Mouse (Mus musculus): ENCODE data around the gene Kcnip3. TPM values are rescaled to one million over a fixed set of nuclear protein-coding genes. Genes with fewer than 3 reads are reported as not detected.

The Kcnip3 gene
- polyA plus RNA-seq, 1 experiment from 2014 or later, result 2.6 TPM

GRCm38 (mm10) chr2:127471281-127471680, 50.6 kb downstream of the Kcnip3 start:
- Histone ChIP-seq H3K9ac (ENCODE audit: low read length) (no peak overlapping the region), H3K4me3 (ENCODE audit: low read depth, low read length) (no peak overlapping the region), H3K27me3 (ENCODE audit: control insufficient read depth, insufficient read depth, low read length) (no peaks in the 10 kb centered on the region), H3K36me3 (ENCODE audit: control insufficient read depth, insufficient read depth, low read length) (no peaks in the 10 kb centered on the region), H3K4me2 (ENCODE audit: low read depth, severe bottlenecking) (no peak overlapping the region), H3K27ac (replicated peaks; ENCODE audit: low read depth, low read length) (no peak overlapping the region), H3K9me3 (ENCODE audit: control insufficient read depth, low read length) (no peaks in the 10 kb centered on the region), H3K4me1 (ENCODE audit: control insufficient read depth, insufficient read depth, low read length) (no peaks in the 10 kb centered on the region)
- DNase-seq (ENCODE audit: low spot score), result no peak
- 89% methylated on average over 8 of the region's 8 CpGs for WGBS
- ATAC-seq (ENCODE audit: insufficient number of reproducible peaks, low FRiP score, low TSS enrichment, low read depth), result no peak

- Histone ChIP-seq H3K4me2 (ENCODE audit: low read depth, severe bottlenecking) (no peak overlapping the region), H3K9ac (ENCODE audit: low read length) (no peak overlapping the region), H3K4me3 (ENCODE audit: low read depth, low read length) (no peak overlapping the region), H3K4me1 (ENCODE audit: control insufficient read depth, insufficient read depth, low read length) (no peaks in the 10 kb centered on the region), H3K36me3 (ENCODE audit: control insufficient read depth, insufficient read depth, low read length) (no peaks in the 10 kb centered on the region), H3K9me3 (ENCODE audit: control insufficient read depth, low read length) (no peaks in the 10 kb centered on the region), H3K27me3 (ENCODE audit: control insufficient read depth, insufficient read depth, low read length) (no peaks in the 10 kb centered on the region), H3K27ac (replicated peaks; ENCODE audit: low read depth, low read length) (no peak overlapping the region)
- ATAC-seq (ENCODE audit: insufficient number of reproducible peaks, low FRiP score, low TSS enrichment, low read depth), result no peak
- 90% methylated on average over 10 of the region's 10 CpGs for whole genome bisulfite sequencing
- DNase-seq (ENCODE audit: low spot score), result no peak
Observed at GRCm38 (mm10) chr2:127470661-127471060, 51.2 kb downstream of the Kcnip3 start.

GRCm38 (mm10) chr2:127470183-127470582, 51.7 kb downstream of the Kcnip3 start:
- Histone ChIP-seq H3K9ac (ENCODE audit: low read length) (no peak overlapping the region), H3K4me2 (ENCODE audit: low read depth, severe bottlenecking) (no peak overlapping the region), H3K4me1 (ENCODE audit: control insufficient read depth, insufficient read depth, low read length) (no peaks in the 10 kb centered on the region), H3K27me3 (ENCODE audit: control insufficient read depth, insufficient read depth, low read length) (no peaks in the 10 kb centered on the region), H3K4me3 (ENCODE audit: low read depth, low read length) (no peak overlapping the region), H3K9me3 (ENCODE audit: control insufficient read depth, low read length) (no peaks in the 10 kb centered on the region), H3K27ac (replicated peaks; ENCODE audit: low read depth, low read length) (no peak overlapping the region), H3K36me3 (ENCODE audit: control insufficient read depth, insufficient read depth, low read length) (no peaks in the 10 kb centered on the region)
- ATAC-seq (ENCODE audit: insufficient number of reproducible peaks, low FRiP score, low TSS enrichment, low read depth), result no peak
- DNase-seq (ENCODE audit: low spot score), result no peak
- WGBS, result 85% methylated on average over 5 of the region's 5 CpGs

- WGBS, result 10% methylated on average over 8 of the region's 8 CpGs
- no peak for ATAC-seq (ENCODE audit: insufficient number of reproducible peaks, low FRiP score, low TSS enrichment, low read depth)
- H3K27me3 ChIP-seq (ENCODE audit: control insufficient read depth, insufficient read depth, low read length), result no peaks in the 10 kb centered on the region
Observed at GRCm38 (mm10) chr2:127462314-127462713, 59.6 kb downstream of the Kcnip3 start.

GRCm38 (mm10) chr2:127461351-127461750, 60.5 kb downstream of the Kcnip3 start:
- no peak overlapping the region for H3K4me2 ChIP-seq (ENCODE audit: low read depth, severe bottlenecking)
- H3K9ac ChIP-seq (ENCODE audit: low read length), result no peak overlapping the region
- no peak overlapping the region for H3K27ac ChIP-seq (replicated peaks; ENCODE audit: low read depth, low read length)
- 45% methylated on average over 9 of the region's 9 CpGs for WGBS
- H3K4me1 ChIP-seq (ENCODE audit: control insufficient read depth, insufficient read depth, low read length), result no peaks in the 10 kb centered on the region
- H3K9me3 ChIP-seq (ENCODE audit: control insufficient read depth, low read length), result no peaks in the 10 kb centered on the region
- no peak for ATAC-seq (ENCODE audit: insufficient number of reproducible peaks, low FRiP score, low TSS enrichment, low read depth)
- H3K4me3 ChIP-seq (ENCODE audit: low read depth, low read length), result no peak overlapping the region
- no peaks in the 10 kb centered on the region for H3K36me3 ChIP-seq (ENCODE audit: control insufficient read depth, insufficient read depth, low read length)
- no peak for DNase-seq (ENCODE audit: low spot score)
- H3K27me3 ChIP-seq (ENCODE audit: control insufficient read depth, insufficient read depth, low read length), result no peaks in the 10 kb centered on the region

More at GRCm38 (mm10) chr2:127462314-127462713, 59.6 kb downstream of the Kcnip3 start:
- Histone ChIP-seq H3K9ac (ENCODE audit: low read length) (no peak overlapping the region), H3K36me3 (ENCODE audit: control insufficient read depth, insufficient read depth, low read length) (no peaks in the 10 kb centered on the region), H3K9me3 (ENCODE audit: control insufficient read depth, low read length) (no peaks in the 10 kb centered on the region), H3K27ac (replicated peaks; ENCODE audit: low read depth, low read length) (no peak overlapping the region), H3K4me1 (ENCODE audit: control insufficient read depth, insufficient read depth, low read length) (no peaks in the 10 kb centered on the region), H3K4me2 (ENCODE audit: low read depth, severe bottlenecking) (no peak overlapping the region), H3K4me3 (ENCODE audit: low read depth, low read length) (no peak overlapping the region)
- DNase-seq (ENCODE audit: low spot score), result peak; percentile 73

- no peak for ATAC-seq (ENCODE audit: insufficient number of reproducible peaks, low FRiP score, low TSS enrichment, low read depth)
- H3K4me2 ChIP-seq (ENCODE audit: low read depth, severe bottlenecking), result no peak overlapping the region
- H3K27me3 ChIP-seq (ENCODE audit: control insufficient read depth, insufficient read depth, low read length), result no peaks in the 10 kb centered on the region
- H3K9me3 ChIP-seq (ENCODE audit: control insufficient read depth, low read length), result no peaks in the 10 kb centered on the region
- no peaks in the 10 kb centered on the region for H3K36me3 ChIP-seq (ENCODE audit: control insufficient read depth, insufficient read depth, low read length)
- no peak overlapping the region for H3K27ac ChIP-seq (replicated peaks; ENCODE audit: low read depth, low read length)
- no peaks in the 10 kb centered on the region for H3K4me1 ChIP-seq (ENCODE audit: control insufficient read depth, insufficient read depth, low read length)
- 84% methylated on average over 2 of the region's 2 CpGs for WGBS
- H3K4me3 ChIP-seq (ENCODE audit: low read depth, low read length), result no peak overlapping the region
- H3K9ac ChIP-seq (ENCODE audit: low read length), result no peak overlapping the region
- no peak for DNase-seq (ENCODE audit: low spot score)
Observed at GRCm38 (mm10) chr2:127459341-127459740, 62.6 kb downstream of the Kcnip3 start.

GRCm38 (mm10) chr2:127453764-127454163, 68.1 kb downstream of the Kcnip3 start:
- 7% methylated on average over 5 of the region's 5 CpGs for WGBS
- no peak overlapping the region for H3K9ac ChIP-seq (ENCODE audit: low read length)
- ATAC-seq (ENCODE audit: insufficient number of reproducible peaks, low FRiP score, low TSS enrichment, low read depth) (no peak), DNase-seq (ENCODE audit: low spot score) (peak; percentile 82)
- no peaks in the 10 kb centered on the region for H3K4me1 ChIP-seq (ENCODE audit: control insufficient read depth, insufficient read depth, low read length)
- H3K36me3 ChIP-seq (ENCODE audit: control insufficient read depth, insufficient read depth, low read length), result no peaks in the 10 kb centered on the region
- no peaks in the 10 kb centered on the region for H3K27me3 ChIP-seq (ENCODE audit: control insufficient read depth, insufficient read depth, low read length)
- H3K4me3 ChIP-seq (ENCODE audit: low read depth, low read length), result no peak overlapping the region
- no peak overlapping the region for H3K27ac ChIP-seq (replicated peaks; ENCODE audit: low read depth, low read length)
- H3K9me3 ChIP-seq (ENCODE audit: control insufficient read depth, low read length), result no peaks in the 10 kb centered on the region
- no peak overlapping the region for H3K4me2 ChIP-seq (ENCODE audit: low read depth, severe bottlenecking)

- WGBS, result 82% methylated on average over 9 of the region's 9 CpGs
- Histone ChIP-seq H3K27ac (replicated peaks; ENCODE audit: low read depth, low read length) (no peak overlapping the region), H3K4me2 (ENCODE audit: low read depth, severe bottlenecking) (no peak overlapping the region), H3K4me1 (ENCODE audit: control insufficient read depth, insufficient read depth, low read length) (no peaks in the 10 kb centered on the region), H3K9ac (ENCODE audit: low read length) (no peak overlapping the region), H3K9me3 (ENCODE audit: control insufficient read depth, low read length) (no peaks in the 10 kb centered on the region), H3K4me3 (ENCODE audit: low read depth, low read length) (no peak overlapping the region), H3K36me3 (ENCODE audit: control insufficient read depth, insufficient read depth, low read length) (no peaks in the 10 kb centered on the region), H3K27me3 (ENCODE audit: control insufficient read depth, insufficient read depth, low read length) (no peaks in the 10 kb centered on the region)
- DNase-seq (ENCODE audit: low spot score) (no peak), ATAC-seq (ENCODE audit: insufficient number of reproducible peaks, low FRiP score, low TSS enrichment, low read depth) (no peak)
Observed at GRCm38 (mm10) chr2:127453141-127453540, 68.8 kb downstream of the Kcnip3 start.

- Histone ChIP-seq H3K4me2 (ENCODE audit: low read depth, severe bottlenecking) (no peak overlapping the region), H3K36me3 (ENCODE audit: control insufficient read depth, insufficient read depth, low read length) (no peaks in the 10 kb centered on the region), H3K9ac (ENCODE audit: low read length) (no peak overlapping the region), H3K27me3 (ENCODE audit: control insufficient read depth, insufficient read depth, low read length) (no peaks in the 10 kb centered on the region), H3K9me3 (ENCODE audit: control insufficient read depth, low read length) (no peaks in the 10 kb centered on the region), H3K27ac (replicated peaks; ENCODE audit: low read depth, low read length) (no peak overlapping the region), H3K4me3 (ENCODE audit: low read depth, low read length) (no peak overlapping the region), H3K4me1 (ENCODE audit: control insufficient read depth, insufficient read depth, low read length) (no peaks in the 10 kb centered on the region)
- WGBS, result 31% methylated on average over 6 of the region's 6 CpGs
- ATAC-seq (ENCODE audit: insufficient number of reproducible peaks, low FRiP score, low TSS enrichment, low read depth), result no peak
- no peak for DNase-seq (ENCODE audit: low spot score)
Observed at GRCm38 (mm10) chr2:127451748-127452147, 70.1 kb downstream of the Kcnip3 start.

All from limb, embryonic 11.5 days (tissue).